Mouse (Mus musculus) small intestine, adult 2 months (tissue): Measurements from ENCODE around the gene Rcor1. TPM values are rescaled to one million over a fixed set of nuclear protein-coding genes. Genes with fewer than 3 reads are reported as not detected.
"Not testable (repeated sequence)": the region's sequence is repeated elsewhere in the genome, so short reads cannot be mapped to it uniquely, and the experiment has no call there.

Experiments
- H3K27ac ChIP-seq: fragments of 200-500 bp; 2 replicates; pipeline ENCODE4 v1.5.1; 2012; ENCODE audit warnings: low read depth, low read length, control low read depth, inconsistent platforms; ENCODE audit not compliant: insufficient read depth
- H3K27me3 ChIP-seq: fragments of 200-500 bp; 2 replicates; pipeline ENCODE4 v1.6.1; 2012; ENCODE audit warnings: mild to moderate bottlenecking, moderate library complexity, low read length, inconsistent platforms; ENCODE audit not compliant: control insufficient read depth, insufficient read depth
- H3K36me3 ChIP-seq: fragments of 200-500 bp; 2 replicates; pipeline ENCODE4 v1.6.1; 2012; ENCODE audit warnings: mild to moderate bottlenecking, low read length, control low read depth, inconsistent platforms; ENCODE audit not compliant: control insufficient read depth, insufficient read depth
- H3K4me1 ChIP-seq: fragments of 200-500 bp; 2 replicates; pipeline ENCODE4 v1.6.1; 2012; ENCODE audit warnings: low read length, inconsistent platforms, mixed read lengths; ENCODE audit not compliant: control insufficient read depth, insufficient read depth, insufficient read length
- H3K4me3 ChIP-seq: fragments of 200-500 bp; 2 replicates; pipeline ENCODE4 v1.5.1; 2012; ENCODE audit warnings: low read depth, mild to moderate bottlenecking, control low read depth, inconsistent platforms, low read length, moderate library complexity
- CTCF ChIP-seq: fragments of 200-500 bp; IDR thresholded peaks from 2 replicates; pipeline ENCODE4 v1.5.1; 2012; ENCODE audit warnings: low read depth, mild to moderate bottlenecking, control low read depth, inconsistent platforms, low read length, moderate library complexity, mixed read lengths; ENCODE audit not compliant: insufficient replicate concordance, insufficient read length; ENCODE audit errors: extremely low read depth
- POLR2A ChIP-seq: fragments of 200-500 bp; IDR thresholded peaks from 2 replicates; pipeline ENCODE4 v1.6.1; 2012; ENCODE audit warnings: low read depth, mild to moderate bottlenecking, control low read depth, inconsistent platforms, low read length, moderate library complexity
- WGBS: fragments of 180-500 bp; shearing (Covaris S2); methylation state at CpG from one replicate; pipeline ENCODE4 v1.1.7; 2018; 5-methylcytosine and 5-hydroxymethylcytosine counted together
- polyA plus RNA-seq: library from polyadenylated mRNA; depleted of rRNA; stranded (reverse); fragments of >200 nt; gene quantifications from 2 replicates; pipeline ENCODE4 v1.2.3, GENCODE M21; 2012

Rcor1 gene
- polyA plus RNA-seq, 1 experiment, result 6.5 TPM

- H3K27me3 ChIP-seq, result no peaks in the 10 kb centered on the region
- TF ChIP-seq CTCF (no peak), POLR2A (no peak)
- H3K4me3 ChIP-seq, result no peak overlapping the region
- peaks cover 15% of the 10 kb centered on the region for H3K36me3 ChIP-seq
- H3K4me1 ChIP-seq, result no peaks in the 10 kb centered on the region
- H3K27ac ChIP-seq, result no peak overlapping the region
- 84% methylated on average over 13 of the region's 13 CpGs for WGBS
Measured at GRCm38 (mm10) chr12:111067816-111068215, 28.7 kb downstream of the Rcor1 start.

- H3K27me3 ChIP-seq, H3K4me3 ChIP-seq, H3K27ac ChIP-seq, H3K4me1 ChIP-seq: not testable (repeated sequence)
- H3K36me3 ChIP-seq, result peaks cover 15% of the 10 kb centered on the region
Measured at GRCm38 (mm10) chr12:111069299-111069698, 30.1 kb downstream of the Rcor1 start.

GRCm38 (mm10) chr12:111071009-111071408 is 31.9 kb downstream of the Rcor1 start:
- no peak overlapping the region for H3K4me3 ChIP-seq
- TF ChIP-seq CTCF (no peak), POLR2A (no peak)
- no peaks in the 10 kb centered on the region for H3K27me3 ChIP-seq
- no peak overlapping the region for H3K27ac ChIP-seq
- no peaks in the 10 kb centered on the region for H3K4me1 ChIP-seq
- H3K36me3 ChIP-seq, result peaks cover 15% of the 10 kb centered on the region
- WGBS, result 79% methylated on average over 5 of the region's 5 CpGs

GRCm38 (mm10) chr12:111071477-111072152 is 32.5 kb downstream of the Rcor1 start:
- WGBS, result 81% methylated on average over 10 of the region's 10 CpGs
- Histone ChIP-seq H3K27ac (peak overlapping the region; percentile 66), H3K36me3 (peaks cover 15% of the 10 kb centered on the region), H3K4me1 (no peaks in the 10 kb centered on the region), H3K4me3 (peak overlapping the region; percentile 10; the same call in 1 of the 2 replicates), H3K27me3 (no peaks in the 10 kb centered on the region)
- TF ChIP-seq CTCF (no peak), POLR2A (no peak)

- Histone ChIP-seq H3K27me3 (no peaks in the 10 kb centered on the region), H3K36me3 (peaks cover under 1% of the 10 kb centered on the region), H3K4me1 (no peaks in the 10 kb centered on the region), H3K4me3 (no peak overlapping the region), H3K27ac (no peak overlapping the region)
- 79% methylated on average over 12 of the region's 12 CpGs for WGBS
- TF ChIP-seq POLR2A (no peak), CTCF (no peak)
Measured at GRCm38 (mm10) chr12:111076385-111076965, 37.3 kb downstream of the Rcor1 start.

- WGBS, result 86% methylated on average over 4 of the region's 4 CpGs
Measured at GRCm38 (mm10) chr12:111085579-111085978, 46.4 kb downstream of the Rcor1 start.

GRCm38 (mm10) chr12:111087066-111087465 is 47.9 kb downstream of the Rcor1 start:
- no peaks in the 10 kb centered on the region for H3K27me3 ChIP-seq
- peaks cover 17% of the 10 kb centered on the region for H3K36me3 ChIP-seq
- H3K4me3 ChIP-seq, result no peak overlapping the region
- no peak overlapping the region for H3K27ac ChIP-seq
- 91% methylated on average over 1 of the region's 1 CpGs for WGBS
- TF ChIP-seq POLR2A, result no peak
- no peak for TF ChIP-seq CTCF
- H3K4me1 ChIP-seq, result no peaks in the 10 kb centered on the region

More at GRCm38 (mm10) chr12:111085579-111085978, 46.4 kb downstream of the Rcor1 start:
- Histone ChIP-seq H3K27me3 (no peaks in the 10 kb centered on the region), H3K4me3 (no peak overlapping the region), H3K4me1 (no peaks in the 10 kb centered on the region), H3K36me3 (peaks cover 22% of the 10 kb centered on the region), H3K27ac (no peak overlapping the region)
- TF ChIP-seq CTCF, result no peak
- TF ChIP-seq POLR2A, result no peak
